In genomic region chr10:83995026-83995600, GRCm38 (mm10) we compare ENCODE assay signal across 15 mouse cellular contexts.
DNase-seq lines count a peak whose midpoint lies in the region; ATAC-seq and TF ChIP-seq lines count a peak whose summit lies in the region.
"Had no signal": no experiment of that assay in that cellular context is flagged by ENCODE, and none has a peak within 500 bp of the region (broad histone marks: within the 10 kb centered on the region; RNA-seq: fewer than 3 reads in every experiment).

No protein-coding gene starts in this region.

- peak overlapping the region; percentile 54; the same call in 1 of the 2 replicates for H3K27ac ChIP-seq in intestine, embryonic 14.5 days (ENCODE audit: low read depth)
- H3K27ac ChIP-seq in intestine, postnatal 0 days (ENCODE audit: low read depth, low read length), result no peak overlapping the region
- peak overlapping the region; percentile 85 for H3K27ac ChIP-seq in embryonic facial prominence, embryonic 13.5 days
- H3K27ac ChIP-seq in limb, embryonic 14.5 days (replicated peaks; ENCODE audit: low read depth, low read length), result peak overlapping the region; percentile 84
- H3K27ac ChIP-seq: hindbrain, embryonic 15.5 days; layer of hippocampus, adult 2 months; midbrain, embryonic 13.5 days; neural tube, embryonic 12.5 days had no signal

- H3K4me3 ChIP-seq in intestine, embryonic 14.5 days (ENCODE audit: low read depth, low read length), result no peak overlapping the region
- no peak overlapping the region for H3K4me3 ChIP-seq in intestine, postnatal 0 days (ENCODE audit: low read depth, low read length)
- H3K4me3 ChIP-seq in embryonic facial prominence, embryonic 13.5 days, result no peak overlapping the region
- no peak overlapping the region for H3K4me3 ChIP-seq in limb, embryonic 14.5 days (replicated peaks; ENCODE audit: low read length)
- H3K4me3 ChIP-seq: hindbrain, embryonic 15.5 days; layer of hippocampus, adult 2 months; midbrain, embryonic 13.5 days; neural tube, embryonic 12.5 days had no signal

- TF ChIP-seq POLR2A in limb, embryonic 14.5 days (IDR thresholded peaks at IDR 0.05; ENCODE audit: borderline replicate concordance, extremely low read depth, insufficient read depth, insufficient read length), result no peak

- H3K4me2 ChIP-seq in intestine, embryonic 14.5 days (ENCODE audit: low read length), result no peak overlapping the region
- H3K4me2 ChIP-seq in intestine, postnatal 0 days (replicated peaks; ENCODE audit: low read depth), result no peak overlapping the region
- no peak overlapping the region for H3K4me2 ChIP-seq in embryonic facial prominence, embryonic 13.5 days
- no peak overlapping the region for H3K4me2 ChIP-seq in limb, embryonic 14.5 days (replicated peaks; ENCODE audit: low read depth, low read length, severe bottlenecking)
- H3K4me2 ChIP-seq: hindbrain, embryonic 15.5 days; liver, embryonic 11.5 days; midbrain, embryonic 13.5 days; neural tube, embryonic 12.5 days had no signal

- DNase-seq in embryo, embryonic 11 days, result peak; percentile 27
- no peak for DNase-seq in embryo, embryonic 9.5 days (ENCODE audit: extremely low spot score)
- DNase-seq in intestine, embryonic 14.5 days (ENCODE audit: low spot score), result no peak
- DNase-seq in limb, embryonic 14.5 days (ENCODE audit: low spot score), result peak; percentile 73
- no peak for DNase-seq in gastrocnemius, postnatal 4 days (ENCODE audit: low spot score in 2 of 2)
- DNase-seq in adrenal gland, adult 8-10 months, result no peak
- DNase-seq: cerebellum, adult 9-11 months; retina, postnatal 1 day had no signal

- 41% methylated on average over 6 of the region's 6 CpGs for WGBS in intestine, embryonic 14.5 days
- WGBS in intestine, postnatal 0 days, result 53% methylated on average over 6 of the region's 6 CpGs
- 22% methylated on average over 6 of the region's 6 CpGs for WGBS in embryonic facial prominence, embryonic 13.5 days
- WGBS in limb, embryonic 14.5 days, result 22% methylated on average over 6 of the region's 6 CpGs

- H3K36me3 ChIP-seq in intestine, embryonic 14.5 days (ENCODE audit: control insufficient read depth, insufficient read depth, low read length), result no peaks in the 10 kb centered on the region
- H3K36me3 ChIP-seq in intestine, postnatal 0 days (ENCODE audit: control insufficient read depth, insufficient read depth), result no peaks in the 10 kb centered on the region
- no peaks in the 10 kb centered on the region for H3K36me3 ChIP-seq in embryonic facial prominence, embryonic 13.5 days
- H3K36me3 ChIP-seq in limb, embryonic 14.5 days (ENCODE audit: control insufficient read depth, insufficient read depth, low read length), result no peaks in the 10 kb centered on the region
- H3K36me3 ChIP-seq: hindbrain, embryonic 15.5 days; midbrain, embryonic 13.5 days; neural tube, embryonic 12.5 days had no signal

- no peak for ATAC-seq in intestine, embryonic 14.5 days (replicated peaks; ENCODE audit: low FRiP score, low TSS enrichment, low read depth)
- no peak for ATAC-seq in intestine, postnatal 0 days
- no peak for ATAC-seq in embryonic facial prominence, embryonic 13.5 days (ENCODE audit: insufficient number of reproducible peaks, insufficient read depth, low FRiP score, low TSS enrichment, low read depth)
- ATAC-seq in limb, embryonic 14.5 days (ENCODE audit: low FRiP score, low read depth), result peak; percentile 47
- ATAC-seq: midbrain, embryonic 13.5 days had no signal

- no peaks in the 10 kb centered on the region for H3K9me3 ChIP-seq in intestine, embryonic 14.5 days (ENCODE audit: control insufficient read depth, low read length)
- no peaks in the 10 kb centered on the region for H3K9me3 ChIP-seq in intestine, postnatal 0 days (ENCODE audit: control insufficient read depth)
- H3K9me3 ChIP-seq in embryonic facial prominence, embryonic 13.5 days, result no peaks in the 10 kb centered on the region
- no peaks in the 10 kb centered on the region for H3K9me3 ChIP-seq in limb, embryonic 14.5 days (ENCODE audit: control insufficient read depth, low read length)
- H3K9me3 ChIP-seq: hindbrain, embryonic 15.5 days; midbrain, embryonic 13.5 days; neural tube, embryonic 12.5 days had no signal

- no peak for TF ChIP-seq CTCF in intestine, postnatal 0 days (IDR thresholded peaks at IDR 0.05; ENCODE audit: low read depth)

- H3K4me1 ChIP-seq in intestine, embryonic 14.5 days (replicated peaks; ENCODE audit: control insufficient read depth, insufficient read depth, low read length), result peaks cover 19% of the 10 kb centered on the region
- H3K4me1 ChIP-seq in intestine, postnatal 0 days (replicated peaks; ENCODE audit: control insufficient read depth, insufficient read depth, low read length), result no peaks in the 10 kb centered on the region
- peaks cover 31% of the 10 kb centered on the region for H3K4me1 ChIP-seq in embryonic facial prominence, embryonic 13.5 days
- peaks cover 35% of the 10 kb centered on the region for H3K4me1 ChIP-seq in limb, embryonic 14.5 days (ENCODE audit: control insufficient read depth, insufficient read depth, low read length)
- H3K4me1 ChIP-seq: midbrain, embryonic 13.5 days; neural tube, embryonic 12.5 days had no signal

- H3K9ac ChIP-seq in intestine, embryonic 14.5 days (ENCODE audit: low read length), result no peak overlapping the region
- H3K9ac ChIP-seq in intestine, postnatal 0 days (ENCODE audit: low read depth, low read length), result no peak overlapping the region
- H3K9ac ChIP-seq in embryonic facial prominence, embryonic 13.5 days, result no peak overlapping the region
- no peak overlapping the region for H3K9ac ChIP-seq in limb, embryonic 14.5 days (ENCODE audit: low read depth, low read length, severe bottlenecking)
- H3K9ac ChIP-seq: hindbrain, embryonic 15.5 days; midbrain, embryonic 13.5 days; neural tube, embryonic 12.5 days had no signal

- H3K27me3 ChIP-seq in intestine, embryonic 14.5 days (replicated peaks; ENCODE audit: control insufficient read depth, insufficient read depth, low read length), result no peaks in the 10 kb centered on the region
- no peaks in the 10 kb centered on the region for H3K27me3 ChIP-seq in intestine, postnatal 0 days (replicated peaks; ENCODE audit: control insufficient read depth, insufficient read depth, low read length)
- no peaks in the 10 kb centered on the region for H3K27me3 ChIP-seq in embryonic facial prominence, embryonic 13.5 days
- no peaks in the 10 kb centered on the region for H3K27me3 ChIP-seq in limb, embryonic 14.5 days (ENCODE audit: control insufficient read depth, insufficient read depth, low read length)
- H3K27me3 ChIP-seq: hindbrain, embryonic 15.5 days; midbrain, embryonic 13.5 days; neural tube, embryonic 12.5 days had no signal

Comparison
In these comparisons a context has a peak if more than half of its experiments do, and no peak if none do; other contexts are left out.
1. DNase-seq: peak in embryo, embryonic 11 days (single experiment) and limb, embryonic 14.5 days (single experiment); none in embryo, embryonic 9.5 days (single experiment), intestine, embryonic 14.5 days (single experiment), gastrocnemius, postnatal 4 days (0 of 2) and adrenal gland, adult 8-10 months (single experiment).